Mouse (Mus musculus) spleen, adult 18-20 months (tissue): ENCODE data around the gene Abcc8.
"Not testable (repeated sequence)": the region's sequence is repeated elsewhere in the genome, so short reads cannot be mapped to it uniquely, and the experiment has no call there.

ENCODE experiments used
- DNase-seq, 2 experiments: peaks; one replicate each; pipeline ENCODE4 v3.0.0; 2022; ENCODE audit warnings: mixed read lengths in 2 of 2

Abcc8 gene

GRCm38 (mm10) chr7:46179431-46180275, at the start of gene Abcc8:
Gene Abcc8 (minus strand): TSS chr7:46180033.
- no peak for DNase-seq

- DNase-seq, result no peak
These were observed 47.1 kb upstream of the Abcc8 start for GRCm38 (mm10) chr7:46226936-46227335.

- DNase-seq, result peak in 1 of 2 experiments; percentile 51
These were observed 46.4 kb upstream of the Abcc8 start for GRCm38 (mm10) chr7:46226253-46226652.

- no peak for DNase-seq
These were observed 40.8 kb upstream of the Abcc8 start for GRCm38 (mm10) chr7:46220591-46221129.

DNA sequence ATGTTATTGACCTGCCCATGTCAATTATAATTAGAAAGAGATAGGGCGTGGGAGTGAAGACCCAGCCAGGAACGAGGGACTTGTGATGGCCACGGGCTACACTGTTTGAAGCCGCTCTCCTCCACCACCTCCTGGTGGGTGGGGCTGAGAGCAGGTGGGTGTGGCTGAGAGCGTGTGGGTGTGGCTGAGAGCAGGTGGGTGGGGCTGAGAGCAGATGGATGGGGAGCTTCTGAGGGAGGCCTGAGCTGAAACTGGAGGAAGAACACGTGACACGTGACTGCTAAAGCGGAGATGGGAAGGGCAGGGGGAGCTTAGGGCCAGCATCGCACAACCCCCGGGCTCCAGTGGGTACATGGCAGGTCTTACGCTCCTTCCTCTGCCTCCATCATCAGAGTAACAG, 38.6 kb upstream of the Abcc8 start:
- no peak for DNase-seq

GRCm38 (mm10) chr7:46216481-46216880, 36.6 kb upstream of the Abcc8 start:
- no peak for DNase-seq

DNA sequence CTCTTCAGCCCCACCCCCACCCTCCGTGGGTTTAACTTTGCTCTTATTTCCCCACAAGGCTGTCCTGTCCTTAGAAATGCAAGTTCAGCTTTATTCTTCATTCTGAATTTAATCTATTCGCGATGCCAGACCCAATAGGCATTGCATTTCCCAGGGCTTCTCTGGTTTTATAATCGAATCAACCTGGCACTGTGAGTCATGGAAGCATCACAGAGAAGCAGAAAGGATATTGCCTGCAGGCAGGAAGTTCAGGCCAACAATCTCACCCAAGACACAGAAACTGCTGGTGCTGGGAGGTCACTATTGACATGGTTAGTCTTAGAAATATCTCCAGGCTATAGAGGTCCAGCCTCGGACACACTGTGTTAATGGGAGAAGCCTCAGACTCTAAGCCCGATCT, 30.4 kb upstream of the Abcc8 start:
- no peak for DNase-seq

GRCm38 (mm10) chr7:46208131-46208530, 28.3 kb upstream of the Abcc8 start:
- DNase-seq, result no peak

GRCm38 (mm10) chr7:46204775-46205174, 24.9 kb upstream of the Abcc8 start:
- no peak for DNase-seq

GRCm38 (mm10) chr7:46204046-46204471, 24.2 kb upstream of the Abcc8 start:
- DNase-seq, result peak in 1 of 2 experiments; percentile 56

- DNase-seq, result no peak
These were observed 21.8 kb upstream of the Abcc8 start for GRCm38 (mm10) chr7:46201649-46202048.

DNA sequence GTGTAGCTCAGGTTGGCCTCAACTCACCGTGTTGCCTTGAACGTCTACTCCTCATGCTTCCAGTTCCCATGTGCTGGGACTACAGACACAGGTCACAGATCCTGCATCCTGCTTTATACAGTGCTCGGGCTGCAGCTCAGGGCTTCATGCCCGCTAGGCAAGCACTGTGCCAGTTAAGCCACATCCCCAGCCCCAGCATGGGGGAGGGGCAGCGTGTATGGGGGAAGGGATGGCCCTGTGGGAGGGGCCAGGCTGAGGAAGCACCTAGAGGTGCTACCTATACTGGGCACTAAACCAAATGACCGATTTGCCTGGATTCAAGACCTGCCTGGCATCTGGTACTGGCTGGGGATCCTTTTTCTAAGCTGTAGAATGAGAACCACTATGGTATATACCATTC, 20.2 kb upstream of the Abcc8 start:
- DNase-seq, result no peak

DNA sequence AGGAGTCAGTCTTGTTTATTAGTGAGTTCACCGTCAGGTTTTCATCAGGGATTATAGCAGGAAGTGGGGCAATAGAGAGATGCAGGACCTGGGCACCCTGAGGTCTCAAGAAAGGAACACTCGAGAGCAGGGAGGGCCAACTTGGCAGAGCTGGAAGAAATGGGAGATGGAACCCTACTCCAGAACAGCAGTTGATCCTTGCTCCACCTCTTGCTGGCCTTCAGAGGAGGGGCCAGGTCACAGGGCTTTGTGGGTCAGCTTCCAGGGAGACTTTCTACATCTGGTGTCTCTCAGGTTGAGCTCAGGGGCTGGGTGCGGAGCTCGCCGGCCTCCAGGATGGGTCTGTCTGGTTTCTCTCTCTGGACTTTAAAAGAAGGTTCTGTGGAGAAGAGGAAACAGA, 15.5 kb upstream of the Abcc8 start:
- DNase-seq, result no peak

- no peak for DNase-seq
These were observed 4.4 kb upstream of the Abcc8 start for GRCm38 (mm10) chr7:46184232-46184631.

DNA sequence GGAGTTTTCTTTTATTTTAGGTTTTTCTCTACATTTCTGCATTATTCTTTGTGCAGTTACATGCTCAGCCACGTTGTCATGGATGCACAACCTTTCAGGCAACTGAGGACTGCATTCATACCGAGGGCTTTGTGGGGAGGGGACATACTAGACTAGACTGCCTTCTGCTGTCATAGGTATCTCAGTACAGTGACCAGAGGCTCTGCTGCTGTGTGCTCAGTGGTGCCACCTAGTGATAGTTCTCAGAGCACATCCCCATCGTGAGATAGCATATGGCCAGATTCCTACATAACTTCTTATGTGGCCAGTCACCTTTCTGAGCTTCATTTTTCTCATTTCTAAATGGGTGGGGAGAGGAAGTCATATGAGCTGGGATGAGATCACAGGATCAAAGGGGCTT, 1.8 kb upstream of the Abcc8 start:
- DNase-seq, result peak in 1 of 2 experiments; percentile 36

DNA sequence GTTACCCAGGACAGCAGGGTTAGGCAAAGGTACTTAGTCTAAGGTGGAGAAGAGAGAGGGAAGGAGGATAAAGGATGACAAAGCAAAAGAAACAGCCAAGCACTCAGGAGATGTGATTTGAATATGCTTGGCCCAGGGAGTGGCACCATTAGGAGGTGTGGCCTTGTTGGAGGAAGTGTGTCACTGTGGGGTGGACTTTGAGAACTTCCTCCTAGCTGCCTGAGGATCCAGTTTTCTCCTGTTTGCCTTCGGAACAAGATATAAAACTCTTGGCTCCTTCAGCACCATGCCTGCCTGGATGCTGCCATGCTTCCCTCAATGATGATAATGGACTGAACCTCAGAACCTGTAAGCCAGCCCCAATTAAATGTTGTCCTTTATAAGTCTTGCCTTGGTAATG, 10.9 kb downstream of the Abcc8 start:
- not testable (repeated sequence) for DNase-seq

- no peak for DNase-seq
These were observed 11.4 kb downstream of the Abcc8 start for GRCm38 (mm10) chr7:46168402-46168801.

DNA sequence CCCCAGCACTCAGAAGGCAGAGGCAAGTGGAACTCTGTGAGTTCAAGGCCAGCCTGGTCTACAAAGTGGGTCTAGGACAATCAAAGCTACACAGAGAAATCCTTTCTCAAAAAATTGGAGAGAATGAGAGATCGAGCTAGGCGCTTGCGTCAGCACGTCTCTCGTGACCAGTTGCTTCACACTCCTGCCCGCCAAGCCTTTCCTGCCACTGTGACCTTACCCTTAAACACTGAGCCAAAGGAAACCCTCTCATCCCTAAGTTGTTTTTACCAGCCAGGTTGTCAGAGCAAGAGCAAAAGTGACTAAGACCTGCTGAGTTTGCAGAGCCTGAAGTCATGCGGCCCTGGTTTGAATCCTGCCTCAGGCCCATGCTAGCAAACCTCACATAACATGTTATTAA, 11.9 kb downstream of the Abcc8 start:
- no peak for DNase-seq

DNA sequence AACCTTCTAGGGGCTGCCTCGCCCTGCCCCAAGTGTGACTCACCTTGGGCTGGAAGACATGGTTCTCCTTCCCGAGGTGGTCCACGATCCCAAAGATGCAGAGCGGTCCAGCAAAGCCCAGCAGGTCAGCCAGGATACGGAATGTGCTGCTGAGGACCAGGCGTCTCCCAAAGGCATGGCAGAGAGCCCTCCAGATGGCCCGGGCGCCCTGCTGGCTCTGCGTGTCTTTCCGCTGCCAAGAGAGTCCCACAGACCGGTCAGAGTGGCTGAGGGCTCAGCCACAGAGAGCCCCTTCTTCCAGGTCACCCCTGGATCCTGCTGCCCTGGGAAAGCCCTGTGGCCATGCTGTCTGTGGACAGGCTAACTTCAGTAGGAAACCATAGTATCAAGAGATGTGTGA, 14.0 kb downstream of the Abcc8 start:
- no peak for DNase-seq

- no peak for DNase-seq
These were observed 17.1 kb downstream of the Abcc8 start for GRCm38 (mm10) chr7:46162731-46163130.

DNA sequence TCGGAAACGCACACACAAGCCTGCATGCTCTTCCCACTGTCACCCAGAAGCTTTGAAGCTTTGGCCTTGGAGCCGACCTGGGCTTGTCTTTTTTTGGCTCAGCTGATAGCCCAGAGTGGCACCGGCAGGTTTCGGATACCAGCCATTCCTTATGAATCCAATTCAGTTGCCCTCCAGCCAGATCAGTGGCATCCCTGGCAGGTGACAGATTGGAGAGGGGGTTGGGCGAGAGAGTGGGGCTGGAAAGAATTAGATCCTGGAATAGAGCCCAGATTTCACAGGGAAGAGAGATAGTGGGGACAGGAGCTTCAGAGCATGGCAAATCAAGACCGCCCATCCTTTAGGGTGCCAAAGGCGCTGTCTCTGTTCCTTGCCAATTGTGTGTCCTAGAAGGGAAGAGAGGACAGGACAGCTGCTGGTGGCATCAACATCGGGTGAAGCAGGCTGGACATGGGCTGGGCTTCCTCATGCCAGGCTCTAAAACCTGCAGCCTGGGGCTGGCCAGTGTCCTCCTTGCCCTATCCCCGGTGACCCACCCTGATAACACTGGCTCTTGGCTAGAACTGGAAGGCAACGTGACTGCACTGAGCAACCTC, 17.6 kb downstream of the Abcc8 start:
- no peak for DNase-seq

DNA sequence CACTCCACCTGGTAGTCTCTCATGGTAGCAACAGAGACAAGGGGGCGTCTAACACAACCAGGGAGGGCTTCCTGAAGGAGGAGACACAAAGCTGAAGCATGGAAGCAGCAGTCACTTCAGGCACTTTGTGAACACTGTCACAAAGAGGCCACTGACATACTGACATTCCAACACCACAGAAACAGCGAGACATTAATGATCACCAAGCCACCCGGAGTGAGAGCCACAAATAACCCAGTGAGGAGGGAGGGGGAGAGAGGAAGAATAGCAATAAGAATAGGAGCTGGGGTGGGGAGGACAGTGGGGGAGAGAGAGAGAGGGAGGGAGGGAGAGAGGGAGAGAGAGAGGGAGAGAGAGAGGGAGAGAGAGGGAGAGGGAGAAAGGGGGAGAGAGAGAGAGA, 18.2 kb downstream of the Abcc8 start:
- DNase-seq, result no peak

DNA sequence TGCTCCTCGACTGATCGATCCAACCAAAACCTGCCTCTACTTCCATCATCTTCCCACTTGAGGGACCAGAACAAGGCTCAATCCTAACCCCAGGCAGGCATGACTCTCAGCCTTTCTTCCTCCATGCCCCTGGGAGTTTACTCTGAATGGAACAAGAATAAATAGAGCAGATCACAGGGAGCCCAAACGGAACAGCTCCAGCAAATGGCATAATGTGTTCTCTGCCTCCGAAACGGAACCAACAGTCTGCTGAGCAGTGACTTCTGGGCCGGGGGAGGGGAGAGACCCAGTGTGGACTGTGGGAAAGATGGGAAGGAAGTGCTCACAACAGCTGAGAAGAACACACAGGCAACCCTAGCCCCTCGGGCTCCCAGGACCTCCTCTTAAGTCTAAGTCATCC, 22.1 kb downstream of the Abcc8 start:
- DNase-seq, result no peak
